Mouse (Mus musculus): ENCODE data around the gene Psme1. TPM values are rescaled to one million over a fixed set of nuclear protein-coding genes. Genes with fewer than 3 reads are reported as not detected.

Psme1 gene
- polyA plus RNA-seq (2017; shearing (Covaris generic)): 1,178 TPM

GRCm38 (mm10) chr14:55577871-55578667 lies at the start of gene Psme1:
Psme1 (plus strand) TSS chr14:55578123.

GRCm38 (mm10) chr14:55540067-55540786 lies 37.7 kb upstream of the Psme1 start, which contains the start of gene Pck2:
Pck2 (plus strand) TSS chr14:55540266.

GRCm38 (mm10) chr14:55559799-55560201 lies 18.1 kb upstream of the Psme1 start, which contains the start of gene Dcaf11:
Dcaf11 (plus strand) TSS chr14:55560006.

GRCm38 (mm10) chr14:55560202-55561073 lies 17.5 kb upstream of the Psme1 start, which contains the start of gene A730061H03Rik:
A730061H03Rik (minus strand) TSS chr14:55560406.

GRCm38 (mm10) chr14:55575302-55575701 lies 2.6 kb upstream of the Psme1 start, which contains the start of gene Fitm1:
Fitm1 (plus strand) TSS chr14:55575617.

GRCm38 (mm10) chr14:55584702-55585565 lies 7.0 kb downstream of the Psme1 start, which contains the start of gene Emc9:
Emc9 (minus strand) TSS chr14:55585302.

GRCm38 (mm10) chr14:55590748-55591330 lies 12.9 kb downstream of the Psme1 start, which contains the start of gene Psme2:
Psme2 (minus strand) TSS chr14:55591113.

GRCm38 (mm10) chr14:55591331-55591891 lies 13.5 kb downstream of the Psme1 start, which contains the start of gene Rnf31:
Rnf31 (plus strand) TSS chr14:55591708.

GRCm38 (mm10) chr14:55603271-55603632 lies 25.3 kb downstream of the Psme1 start, which contains the start of gene Irf9:
Irf9 (plus strand) TSS chr14:55603571.

GRCm38 (mm10) chr14:55617822-55618221 lies 39.9 kb downstream of the Psme1 start, which contains the start of gene Rec8:
Rec8 (plus strand) TSS chr14:55618037.

Other genes starting within 250 kb of the Psme1 start
- 39.7 TPM for gene Dhrs4, start 99.4 kb upstream of the Psme1 start, polyA plus RNA-seq (2017; shearing (Covaris generic))
- not detected for gene Carmil3, start 87.5 kb upstream of the Psme1 start, polyA plus RNA-seq (2017; shearing (Covaris generic))
- gene Cpne6, start 67.7 kb upstream of the Psme1 start, polyA plus RNA-seq (2017; shearing (Covaris generic)): not detected
- gene Nrl, start 53.1 kb upstream of the Psme1 start, polyA plus RNA-seq (2017; shearing (Covaris generic)): 0.07 TPM
- gene Pck2, start 37.9 kb upstream of the Psme1 start, polyA plus RNA-seq (2017; shearing (Covaris generic)): 46.5 TPM
- 159 TPM for gene Dcaf11, start 18.1 kb upstream of the Psme1 start, polyA plus RNA-seq (2017; shearing (Covaris generic))
- gene A730061H03Rik, start 17.7 kb upstream of the Psme1 start, polyA plus RNA-seq (2017; shearing (Covaris generic)): 4.7 TPM
- gene Fitm1, start 2.5 kb upstream of the Psme1 start, polyA plus RNA-seq (2017; shearing (Covaris generic)): not detected
- gene Emc9, start 7.2 kb downstream of the Psme1 start, polyA plus RNA-seq (2017; shearing (Covaris generic)): 32.1 TPM
- gene Psme2, start 13.0 kb downstream of the Psme1 start, polyA plus RNA-seq (2017; shearing (Covaris generic)): 1,001 TPM
- 79.7 TPM for gene Rnf31, start 13.6 kb downstream of the Psme1 start, polyA plus RNA-seq (2017; shearing (Covaris generic))
- 209 TPM for gene Irf9, start 25.4 kb downstream of the Psme1 start, polyA plus RNA-seq (2017; shearing (Covaris generic))
- gene Rec8, start 39.9 kb downstream of the Psme1 start, polyA plus RNA-seq (2017; shearing (Covaris generic)): 10.1 TPM
- gene Ipo4, start 57.8 kb downstream of the Psme1 start, polyA plus RNA-seq (2017; shearing (Covaris generic)): 74.4 TPM
- gene Gm49378, start 59.8 kb downstream of the Psme1 start, polyA plus RNA-seq (2017; shearing (Covaris generic)): 2.5 TPM
- gene Tm9sf1, start 65.7 kb downstream of the Psme1 start, polyA plus RNA-seq (2017; shearing (Covaris generic)): 95.5 TPM
- 1.4 TPM for gene Tssk4, start 72.1 kb downstream of the Psme1 start, polyA plus RNA-seq (2017; shearing (Covaris generic))
- 120 TPM for gene Mdp1, start 82.4 kb downstream of the Psme1 start, polyA plus RNA-seq (2017; shearing (Covaris generic))
- 49.3 TPM for gene Gmpr2, start 93.8 kb downstream of the Psme1 start, polyA plus RNA-seq (2017; shearing (Covaris generic))
- gene Nedd8, start 94.0 kb downstream of the Psme1 start, polyA plus RNA-seq (2017; shearing (Covaris generic)): 452 TPM
- gene Tinf2, start 103.7 kb downstream of the Psme1 start, polyA plus RNA-seq (2017; shearing (Covaris generic)): 62.3 TPM
- gene Tgm1, start 135.8 kb downstream of the Psme1 start, polyA plus RNA-seq (2017; shearing (Covaris generic)): 0.39 TPM
- 71.3 TPM for gene Rabggta, start 144.1 kb downstream of the Psme1 start, polyA plus RNA-seq (2017; shearing (Covaris generic))
- 56.9 TPM for gene Dhrs1, start 167.6 kb downstream of the Psme1 start, polyA plus RNA-seq (2017; shearing (Covaris generic))
- 15.6 TPM for gene Nop9, start 167.6 kb downstream of the Psme1 start, polyA plus RNA-seq (2017; shearing (Covaris generic))
- not detected for gene Cideb, start 180.3 kb downstream of the Psme1 start, polyA plus RNA-seq (2017; shearing (Covaris generic))
- not detected for gene Ltb4r2, start 183.3 kb downstream of the Psme1 start, polyA plus RNA-seq (2017; shearing (Covaris generic))
- 3.1 TPM for gene Ltb4r1, start 187.8 kb downstream of the Psme1 start, polyA plus RNA-seq (2017; shearing (Covaris generic))
- gene Adcy4, start 206.0 kb downstream of the Psme1 start, polyA plus RNA-seq (2017; shearing (Covaris generic)): 0.11 TPM
- 81.9 TPM for gene Ripk3, start 210.7 kb downstream of the Psme1 start, polyA plus RNA-seq (2017; shearing (Covaris generic))
- gene Nfatc4, start 245.0 kb downstream of the Psme1 start, polyA plus RNA-seq (2017; shearing (Covaris generic)): not detected

All from activated CD4-positive, CD25-positive, alpha-beta regulatory T cell, adult 9 weeks (primary cell).